Mouse (Mus musculus): ENCODE measurements around the gene Mgam.
"Not testable (repeated sequence)": the region's sequence is repeated elsewhere in the genome, so short reads cannot be mapped to it uniquely, and the experiment has no call there.

Gene Mgam

DNA sequence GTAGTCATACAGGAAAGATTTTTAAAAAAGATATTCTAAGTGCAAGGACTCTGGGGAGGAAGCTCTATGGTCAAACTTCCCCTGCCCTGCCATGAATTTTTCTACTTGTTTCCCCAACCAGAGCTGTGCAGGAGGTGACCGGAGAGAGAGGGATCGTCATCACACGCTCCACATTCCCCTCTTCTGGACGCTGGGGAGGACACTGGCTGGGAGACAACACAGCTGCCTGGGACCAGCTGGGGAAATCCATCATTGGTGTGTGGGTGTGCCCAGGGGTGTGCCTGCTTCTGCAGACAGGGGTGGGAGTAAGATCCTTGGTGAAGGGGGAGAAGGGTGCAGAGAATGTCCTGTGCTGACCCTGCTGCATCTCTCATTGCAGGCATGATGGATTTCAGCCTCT, 99.9 kb downstream of the Mgam start:
- DNase-seq (ENCODE audit: low read depth in 2 of 2, low spot score in 2 of 2): not testable (repeated sequence)

- no peak for DNase-seq (ENCODE audit: low read depth in 2 of 2, low spot score in 2 of 2)
Observed at GRCm38 (mm10) chr6:40739545-40739944, 110.9 kb downstream of the Mgam start.

GRCm38 (mm10) chr6:40749030-40749429, 120.4 kb downstream of the Mgam start:
- DNase-seq (ENCODE audit: low read depth in 2 of 2, low spot score in 2 of 2): not testable (repeated sequence)

- no peak for DNase-seq (ENCODE audit: low read depth in 2 of 2, low spot score in 2 of 2)
Observed at GRCm38 (mm10) chr6:40755948-40756347, 127.3 kb downstream of the Mgam start.

- DNase-seq (ENCODE audit: low read depth in 2 of 2, low spot score in 2 of 2): not testable (repeated sequence)
Observed at GRCm38 (mm10) chr6:40757346-40757745, 128.7 kb downstream of the Mgam start.

DNA sequence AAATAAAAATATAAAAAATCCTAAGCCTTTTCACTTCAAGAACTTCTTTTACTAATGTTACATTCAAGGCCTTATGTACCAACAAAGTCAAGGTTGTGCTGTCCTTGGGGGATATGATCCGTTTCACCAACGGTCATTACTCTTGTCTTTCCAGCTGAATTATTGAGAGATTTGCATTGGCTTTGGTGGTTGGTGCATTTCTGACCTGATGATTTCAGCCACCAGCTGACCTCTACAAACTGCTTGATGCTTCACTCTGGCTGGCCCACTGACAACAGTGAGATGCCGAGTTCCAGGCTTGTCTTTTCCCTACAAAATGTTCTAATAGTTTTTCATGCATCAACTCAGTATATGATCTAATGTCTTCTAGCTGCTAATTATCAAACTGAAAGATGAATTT, 146.0 kb downstream of the Mgam start:
- DNase-seq (ENCODE audit: low read depth in 2 of 2, low spot score in 2 of 2): no peak

DNA sequence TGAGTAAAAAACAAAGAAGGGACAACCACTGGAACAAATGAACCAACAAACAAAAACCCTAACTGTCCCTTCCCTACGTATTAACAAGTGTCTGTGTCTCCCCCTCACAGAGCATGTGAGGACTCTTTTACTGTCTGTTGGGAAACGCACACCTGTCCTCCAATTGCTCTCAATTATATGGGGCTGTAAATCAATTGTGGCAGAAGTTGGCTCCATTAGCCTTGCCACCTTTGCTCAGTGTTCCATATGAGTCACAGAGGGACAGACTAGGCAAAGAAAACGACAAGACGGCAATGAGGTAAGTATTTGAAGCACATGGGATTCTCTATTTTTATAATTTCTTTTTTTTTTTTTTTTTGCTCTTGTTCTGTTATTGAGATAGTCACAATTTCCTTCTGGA, 149.8 kb downstream of the Mgam start:
- no peak for DNase-seq (ENCODE audit: low read depth in 2 of 2, low spot score in 2 of 2)

DNA sequence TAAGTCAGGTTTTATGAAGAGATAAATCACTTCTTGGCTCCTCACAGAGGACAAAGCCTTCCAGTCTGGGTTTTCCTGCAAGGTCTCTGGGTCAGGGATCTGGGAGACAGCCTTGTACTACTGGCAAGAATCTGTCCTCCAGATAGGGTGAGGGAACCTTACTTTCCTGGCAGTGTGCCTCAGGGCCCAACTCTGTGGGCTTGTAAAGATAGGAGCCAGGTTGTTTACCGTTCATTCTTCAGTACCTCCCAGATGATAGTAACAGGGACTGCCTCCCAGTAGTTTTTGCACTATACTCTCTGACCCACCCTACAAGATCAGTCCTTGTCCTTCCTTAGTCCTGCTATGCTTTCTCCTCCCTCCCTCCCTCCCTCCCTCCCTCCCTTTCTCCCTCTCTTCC, 155.0 kb downstream of the Mgam start:
- DNase-seq (ENCODE audit: low read depth in 2 of 2, low spot score in 2 of 2): no peak

DNA sequence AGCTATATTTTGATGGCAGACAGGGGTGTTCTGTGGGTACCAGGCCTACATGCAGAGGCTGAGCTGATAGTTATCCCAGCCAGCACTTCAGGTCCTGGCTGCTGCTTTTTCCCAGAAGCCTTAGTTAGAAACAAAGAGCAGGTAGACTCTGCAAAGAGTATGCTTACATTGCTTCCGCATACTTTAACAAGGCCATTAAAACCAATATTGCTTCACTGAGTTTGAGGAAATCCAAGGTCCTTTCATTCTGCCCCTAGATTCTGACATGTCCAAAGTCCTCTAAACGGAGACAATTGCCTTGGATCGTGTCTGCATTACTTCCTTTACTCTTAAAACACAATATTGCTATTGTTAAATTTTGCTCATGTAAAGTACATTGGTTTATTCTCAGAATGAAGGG, 155.7 kb downstream of the Mgam start:
- DNase-seq (ENCODE audit: low read depth in 2 of 2, low spot score in 2 of 2): no peak

DNA sequence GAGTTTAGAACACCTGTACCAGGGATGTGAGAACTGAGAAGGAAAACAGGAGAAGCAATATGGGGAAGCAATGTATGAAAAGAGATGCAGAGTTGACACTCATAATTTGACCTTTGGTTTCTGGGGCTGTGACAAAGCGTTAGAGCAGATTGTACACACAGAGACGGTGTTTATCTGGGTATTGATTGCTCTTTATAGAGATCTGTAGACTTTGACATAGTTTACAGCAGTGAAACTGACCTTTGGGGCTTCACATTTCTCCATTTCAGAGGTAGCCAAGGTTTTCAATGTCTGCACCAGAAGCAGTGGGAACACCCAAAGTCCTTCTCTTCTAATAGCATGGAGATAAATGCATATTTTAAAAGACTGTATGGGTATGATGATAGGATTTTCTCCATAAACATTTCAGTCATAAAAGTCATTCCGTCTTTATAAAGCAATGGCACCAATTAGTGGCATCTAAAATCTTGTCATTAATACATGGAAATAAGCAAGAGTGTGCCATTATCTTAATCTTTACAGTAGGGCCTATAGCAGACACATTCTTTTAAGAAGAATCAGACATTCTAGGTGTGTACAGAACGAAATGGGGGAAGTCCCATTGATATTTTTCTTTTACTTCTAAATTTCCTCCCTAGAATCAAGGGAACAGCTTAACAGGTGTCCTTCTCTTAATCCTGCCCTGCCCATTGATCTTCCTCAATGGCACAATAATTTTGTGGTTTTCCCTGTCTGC, 166.6 kb downstream of the Mgam start:
- DNase-seq (ENCODE audit: low read depth in 2 of 2, low spot score in 2 of 2): no peak

DNA sequence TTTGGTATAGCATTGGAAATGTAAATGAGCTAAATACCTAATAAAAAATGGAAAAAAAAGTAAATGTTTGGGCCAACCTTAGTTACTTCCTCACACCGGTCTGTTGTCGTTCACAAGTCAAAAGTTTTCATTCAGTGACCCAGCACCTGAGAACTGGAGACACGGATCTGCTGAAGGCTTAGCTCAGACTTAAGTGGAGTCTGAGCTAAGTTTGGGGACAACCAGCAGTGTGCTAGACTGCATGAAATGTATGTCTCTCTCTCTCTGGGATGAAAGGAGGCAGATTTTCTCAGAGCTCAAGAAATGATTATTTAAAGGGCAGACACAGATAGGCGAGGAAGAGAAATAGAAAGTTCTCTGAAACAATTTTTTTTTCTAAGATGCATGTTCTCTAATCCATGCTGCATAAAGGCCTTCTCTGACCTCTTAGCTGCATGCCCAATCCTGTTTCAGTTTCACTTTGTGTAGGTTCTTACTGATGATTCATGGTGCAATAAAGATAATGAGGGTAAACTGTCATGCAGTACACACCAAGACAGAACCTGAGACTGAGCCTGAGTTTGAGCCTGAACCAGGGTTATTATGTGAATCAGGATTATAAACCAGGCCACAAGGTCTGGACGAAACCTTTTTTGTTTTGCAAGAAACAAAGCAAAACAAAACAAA, 189.7 kb downstream of the Mgam start:
- no peak for DNase-seq (ENCODE audit: low read depth in 2 of 2, low spot score in 2 of 2)

Measured in CD8-positive naive resting alpha-beta T cell, adult 2 months (primary cell).